Mouse (Mus musculus) large intestine, adult 2 months (tissue): ENCODE data around the gene C1qa. TPM values are rescaled to one million over a fixed set of nuclear protein-coding genes. Genes with fewer than 3 reads are reported as not detected.

Experiments
- DNase-seq: peaks from one replicate; pipeline ENCODE4 v3.0.0-alpha.2; 2012; ENCODE audit warnings: low read depth, low spot score
- WGBS: fragments of 180-500 bp; shearing (Covaris S2); methylation state at CpG from one replicate; pipeline ENCODE4 v1.1.7; 2018; 5-methylcytosine and 5-hydroxymethylcytosine counted together
- polyA plus RNA-seq: library from polyadenylated mRNA; depleted of rRNA; stranded (reverse); fragments of >200 nt; gene quantifications from 2 replicates; pipeline ENCODE4 v1.2.3, GENCODE M21; 2012; rRNA removed

C1qa gene
- polyA plus RNA-seq, 1 experiment: 94.7 TPM

- no peak for DNase-seq
- 79% methylated on average over 5 of the region's 5 CpGs for WGBS
Measured at GRCm38 (mm10) chr4:136865531-136865930, 33.1 kb downstream of the C1qa start.

- WGBS: 54% methylated on average over 15 of the region's 15 CpGs
- DNase-seq: no peak
Measured at GRCm38 (mm10) chr4:136864751-136865470, 33.7 kb downstream of the C1qa start.

GRCm38 (mm10) chr4:136863517-136863916 lies 35.1 kb downstream of the C1qa start:
- DNase-seq: no peak
- WGBS: 58% methylated on average over 9 of the region's 9 CpGs

GRCm38 (mm10) chr4:136862411-136862810 lies 36.2 kb downstream of the C1qa start:
- WGBS: 88% methylated on average over 2 of the region's 2 CpGs
- no peak for DNase-seq

- 8% methylated on average over 17 of the region's 17 CpGs for WGBS
- no peak for DNase-seq
Measured at GRCm38 (mm10) chr4:136861806-136862205, 36.8 kb downstream of the C1qa start.

GRCm38 (mm10) chr4:136860022-136860421 lies 38.6 kb downstream of the C1qa start:
- no peak for DNase-seq
- 86% methylated on average over 7 of the region's 7 CpGs for WGBS

GRCm38 (mm10) chr4:136855081-136855480 lies 43.5 kb downstream of the C1qa start:
- DNase-seq: no peak
- WGBS: 43% methylated on average over 6 of the region's 6 CpGs

GRCm38 (mm10) chr4:136852989-136853388 lies 45.6 kb downstream of the C1qa start:
- WGBS: 25% methylated on average over 12 of the region's 12 CpGs
- no peak for DNase-seq

- DNase-seq: no peak
- WGBS: 27% methylated on average over 5 of the region's 5 CpGs
Measured at GRCm38 (mm10) chr4:136852119-136852518, 46.5 kb downstream of the C1qa start.

- 79% methylated on average over 4 of the region's 4 CpGs for WGBS
- no peak for DNase-seq
Measured at GRCm38 (mm10) chr4:136848565-136848964, 50.0 kb downstream of the C1qa start.

GRCm38 (mm10) chr4:136847166-136847565 lies 51.4 kb downstream of the C1qa start:
- 83% methylated on average over 6 of the region's 6 CpGs for WGBS

More at GRCm38 (mm10) chr4:136847166-136847565, 51.4 kb downstream of the C1qa start:
- no peak for DNase-seq

Other genes with a start within 250 kb of the C1qa start
- gene Ephb2, start 62.8 kb downstream of the C1qa start, polyA plus RNA-seq: 26.2 and 47.4 TPM in 2 replicates
- 112 and 139 TPM in 2 replicates for gene C1qb, start 12.6 kb downstream of the C1qa start, polyA plus RNA-seq
- gene C1qc, start 5.7 kb downstream of the C1qa start, polyA plus RNA-seq: 90.7 and 119 TPM in 2 replicates
- gene Epha8, start 58.0 kb upstream of the C1qa start, polyA plus RNA-seq: 0.15 and 0.17 TPM in 2 replicates
- 5.7 and 10.1 TPM in 2 replicates for gene Zbtb40, start 150.0 kb upstream of the C1qa start, polyA plus RNA-seq